Mouse (Mus musculus) heart, adult 2 months (tissue): ENCODE results near the gene Gm31371. TPM values are rescaled to one million over a fixed set of nuclear protein-coding genes. Genes with fewer than 3 reads are reported as not detected.

Experiments
- polyA plus RNA-seq: library from polyadenylated mRNA; depleted of rRNA; stranded (reverse); fragments of >200 nt; gene quantifications from 2 replicates; pipeline ENCODE4 v1.2.3, GENCODE M21; 2012; rRNA removed
- total RNA-seq, 2 experiments: library from RNA; stranded (reverse); gene quantifications; 2 replicates each; pipeline ENCODE4 v1.2.3; 2021

Gm31371 gene
- total and polyA plus RNA-seq, 3 experiments, result 0.08 TPM; not detected in 2

Other genes with a start within 250 kb of the Gm31371 start
- gene 4930467E23Rik, start 173.8 kb upstream of the Gm31371 start, total RNA-seq, result under 1 TPM in 1 of 2 experiments, not detected in 1; 0.55 TPM
- 0.14 TPM in 1 of 2 replicates, not detected in the other for gene 4930467E23Rik, start 173.8 kb upstream of the Gm31371 start, polyA plus RNA-seq